In genomic region chr6:28827565-28827964, GRCm38 (mm10) we compare ENCODE assay signal across 12 mouse cellular contexts. TPM values are rescaled to one million over a fixed set of nuclear protein-coding genes. Genes with fewer than 3 reads are reported as not detected.
A peak's percentile ranks its signal among the peaks of the same experiment; 100 is the strongest.
DNase-seq lines count a peak whose midpoint lies in the region; ATAC-seq and TF ChIP-seq lines count a peak whose summit lies in the region.
"Had no signal": no experiment of that assay in that cellular context is flagged by ENCODE, and none has a peak within 500 bp of the region (broad histone marks: within the 10 kb centered on the region; RNA-seq: fewer than 3 reads in every experiment).

No protein-coding gene starts in this region.

- H3K9ac ChIP-seq in lung, embryonic 15.5 days: no peak overlapping the region
- peak overlapping the region; percentile 34 for H3K9ac ChIP-seq in forebrain, embryonic 13.5 days
- H3K9ac ChIP-seq in hindbrain, postnatal 0 days (replicated peaks; ENCODE audit: low read length): peak overlapping the region; percentile 37; the same call in 1 of the 2 replicates
- H3K9ac ChIP-seq in neural tube, embryonic 15.5 days (replicated peaks): peak overlapping the region; percentile 48

- peaks cover 22% of the 10 kb centered on the region for H3K27me3 ChIP-seq in lung, embryonic 15.5 days
- no peaks in the 10 kb centered on the region for H3K27me3 ChIP-seq in forebrain, embryonic 13.5 days
- H3K27me3 ChIP-seq in hindbrain, postnatal 0 days (ENCODE audit: insufficient read depth, low read length): no peaks in the 10 kb centered on the region
- H3K27me3 ChIP-seq in neural tube, embryonic 15.5 days (replicated peaks): no peaks in the 10 kb centered on the region

- ATAC-seq in lung, embryonic 15.5 days (ENCODE audit: borderline replicate concordance, extremely low read depth, low FRiP score, low TSS enrichment): peak; percentile 50; the same call in 1 of the 2 replicates
- no peak for ATAC-seq in forebrain, embryonic 13.5 days
- ATAC-seq in hindbrain, postnatal 0 days: no peak
- ATAC-seq in neural tube, embryonic 15.5 days (ENCODE audit: low FRiP score): no peak

- no peaks in the 10 kb centered on the region for H3K9me3 ChIP-seq in lung, embryonic 15.5 days
- no peaks in the 10 kb centered on the region for H3K9me3 ChIP-seq in forebrain, embryonic 13.5 days (replicated peaks)
- no peaks in the 10 kb centered on the region for H3K9me3 ChIP-seq in hindbrain, postnatal 0 days (ENCODE audit: low read length)
- H3K9me3 ChIP-seq in neural tube, embryonic 15.5 days (replicated peaks): no peaks in the 10 kb centered on the region

- no peaks in the 10 kb centered on the region for H3K36me3 ChIP-seq in lung, embryonic 15.5 days
- H3K36me3 ChIP-seq in forebrain, embryonic 13.5 days (ENCODE audit: poor library complexity, severe bottlenecking): peaks cover 11% of the 10 kb centered on the region; the same call in 1 of the 2 replicates
- H3K36me3 ChIP-seq in hindbrain, postnatal 0 days (ENCODE audit: insufficient read depth, low read length): no peaks in the 10 kb centered on the region
- H3K36me3 ChIP-seq in neural tube, embryonic 15.5 days: 0 out of 2 replicates have a peak, but pooled peaks cover 3% of the 10 kb centered on the region

- no peak for TF ChIP-seq CTCF in hindbrain, postnatal 0 days (IDR thresholded peaks at IDR 0.05; ENCODE audit: low read depth)

- no peak overlapping the region for H3K4me2 ChIP-seq in lung, embryonic 15.5 days
- peak overlapping the region; percentile 57 for H3K4me2 ChIP-seq in forebrain, embryonic 13.5 days
- peak overlapping the region; percentile 97 for H3K4me2 ChIP-seq in hindbrain, postnatal 0 days (ENCODE audit: low read depth, low read length)
- H3K4me2 ChIP-seq in neural tube, embryonic 15.5 days: peak overlapping the region; percentile 93

- H3K27ac ChIP-seq in lung, embryonic 15.5 days: peak overlapping the region; percentile 33; the same call in 1 of the 2 replicates
- H3K27ac ChIP-seq in forebrain, embryonic 13.5 days: no peak overlapping the region
- no peak overlapping the region for H3K27ac ChIP-seq in hindbrain, postnatal 0 days
- H3K27ac ChIP-seq in neural tube, embryonic 15.5 days (replicated peaks): peak overlapping the region; percentile 28

- H3K4me1 ChIP-seq in lung, embryonic 15.5 days: peaks cover 21% of the 10 kb centered on the region
- H3K4me1 ChIP-seq in forebrain, embryonic 13.5 days: peaks cover 68% of the 10 kb centered on the region
- peaks cover 35% of the 10 kb centered on the region for H3K4me1 ChIP-seq in hindbrain, postnatal 0 days (ENCODE audit: insufficient read depth, low read length)
- peaks cover 78% of the 10 kb centered on the region for H3K4me1 ChIP-seq in neural tube, embryonic 15.5 days

- 40% methylated on average over 3 of the region's 3 CpGs for WGBS in lung, embryonic 15.5 days
- 8% methylated on average over 3 of the region's 3 CpGs for WGBS in forebrain, embryonic 13.5 days
- 9% methylated on average over 3 of the region's 3 CpGs for WGBS in hindbrain, postnatal 0 days
- 10% methylated on average over 3 of the region's 3 CpGs for WGBS in neural tube, embryonic 15.5 days

- DNase-seq in lung, postnatal 25 days (ENCODE audit: low spot score): no peak
- DNase-seq in hindbrain, postnatal 0 days (ENCODE audit: low spot score): no peak
- no peak for DNase-seq in right cerebral cortex, postnatal 14 days
- DNase-seq in urinary bladder, postnatal 25 days (ENCODE audit: low spot score): no peak
- DNase-seq: heart, adult 18-20 months; kidney, postnatal 14 days; liver; thymus, postnatal 14 days had no signal

- H3K4me3 ChIP-seq in lung, embryonic 15.5 days: no peak overlapping the region
- H3K4me3 ChIP-seq in forebrain, embryonic 13.5 days: peak overlapping the region; percentile 38
- H3K4me3 ChIP-seq in hindbrain, postnatal 0 days (ENCODE audit: low read length): peak overlapping the region; percentile 87
- peak overlapping the region; percentile 88 for H3K4me3 ChIP-seq in neural tube, embryonic 15.5 days (replicated peaks)

RNA-seq across cellular contexts. Expression of gene Lrrc4, which starts 4.0 kb away (rescaled TPM):
- 0.34 and 0.44 TPM in 2 replicates for polyA plus RNA-seq in lung, embryonic 15.5 days (2015; fragmentation: Nextera tagmentation; extraction: Ambion mirVana)
- polyA plus RNA-seq in forebrain, embryonic 13.5 days (2015; fragmentation: Nextera tagmentation; extraction: Ambion mirVana): 3.8 and 4.3 TPM in 2 replicates
- 54.8 and 59.8 TPM in 2 replicates for total RNA-seq in hindbrain, postnatal 0 days (2014; rRNA removed)
- polyA plus RNA-seq in hindbrain, postnatal 0 days (2015; fragmentation: Nextera tagmentation; extraction: Ambion mirVana): 6.0 and 6.1 TPM in 2 replicates
- 7.2 and 8.5 TPM in 2 replicates for polyA plus RNA-seq in neural tube, embryonic 15.5 days (2015; fragmentation: Nextera tagmentation; extraction: Ambion mirVana)
- total RNA-seq: hematopoietic stem cell, adult 5-6 weeks had no signal

Comparison
In these comparisons a context has a peak if more than half of its experiments do, and no peak if none do; other contexts are left out.
1. H3K27ac ChIP-seq: peak in lung, embryonic 15.5 days (single experiment) and neural tube, embryonic 15.5 days (single experiment); none in forebrain, embryonic 13.5 days (single experiment) and hindbrain, postnatal 0 days (single experiment).